Mouse (Mus musculus): ENCODE measurements at regions not wholly inside any gene's neighbourhood (a gene's known extent, or its start where the extent isn't known, plus 50 kb on each side); places are given as distances from the start of the nearest gene placed in this dataset.
A peak's percentile ranks its signal among the peaks of the same experiment; 100 is the strongest.

DNA sequence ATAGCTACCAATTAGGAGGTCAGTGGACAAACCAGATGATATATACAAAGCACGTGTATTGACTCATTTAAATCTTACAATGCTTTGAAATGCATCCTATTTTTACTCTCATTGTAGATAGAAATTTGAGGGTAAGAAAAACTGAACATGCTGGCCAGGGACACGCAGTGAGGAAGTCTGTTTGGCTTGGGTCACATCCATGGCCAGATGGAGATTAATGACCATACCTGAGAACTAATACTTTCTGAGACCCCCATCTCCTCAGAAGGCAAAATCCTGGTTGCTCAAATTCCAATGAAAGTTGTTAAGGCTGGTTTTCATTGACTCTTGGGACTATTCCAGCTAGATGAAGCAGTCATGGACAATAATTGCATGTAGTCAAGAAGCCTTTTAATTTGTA, 850.3 kb downstream of the Gsdmc2 start:
- 84% methylated on average over 2 of the region's 2 CpGs for WGBS
- no peak for ATAC-seq (replicated peaks)
- Histone ChIP-seq H3K9ac (no peak overlapping the region), H3K36me3 (replicated peaks) (no peaks in the 10 kb centered on the region), H3K9me3 (no peaks in the 10 kb centered on the region), H3K4me3 (no peak overlapping the region), H3K4me2 (no peak overlapping the region), H3K27me3 (replicated peaks) (no peaks in the 10 kb centered on the region), H3K27ac (no peak overlapping the region), H3K4me1 (no peaks in the 10 kb centered on the region)

DNA sequence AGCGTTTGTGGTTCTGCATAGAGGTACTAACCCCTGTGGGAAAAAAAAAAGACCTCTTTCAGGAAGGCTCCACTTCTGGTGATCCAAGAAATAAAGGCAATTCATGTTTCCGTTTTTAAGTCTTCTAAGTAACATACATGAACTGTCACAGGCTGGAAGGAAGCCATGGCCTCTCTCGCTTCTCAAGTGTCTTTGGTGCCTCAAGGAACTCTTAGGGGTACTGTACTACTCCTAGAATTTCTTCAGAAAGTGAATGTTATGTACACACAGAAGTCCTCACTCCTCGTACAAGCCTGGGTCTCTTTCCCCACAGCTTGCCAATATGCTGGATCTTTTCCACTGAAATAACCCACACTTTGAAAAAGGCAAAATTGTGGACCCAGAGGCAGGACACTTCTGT, 858.1 kb downstream of the Gsdmc2 start:
- Histone ChIP-seq H3K4me3 (no peak overlapping the region), H3K36me3 (replicated peaks) (no peaks in the 10 kb centered on the region), H3K4me2 (no peak overlapping the region), H3K27ac (no peak overlapping the region), H3K9me3 (no peaks in the 10 kb centered on the region), H3K27me3 (replicated peaks) (no peaks in the 10 kb centered on the region), H3K9ac (no peak overlapping the region), H3K4me1 (no peaks in the 10 kb centered on the region)
- ATAC-seq (replicated peaks) = no peak
- WGBS = 88% methylated on average over 4 of the region's 4 CpGs

- H3K4me3 ChIP-seq = no peak overlapping the region
- no peaks in the 10 kb centered on the region for H3K36me3 ChIP-seq (replicated peaks)
- no peak overlapping the region for H3K4me2 ChIP-seq
- H3K27ac ChIP-seq = no peak overlapping the region
- H3K4me1 ChIP-seq = no peaks in the 10 kb centered on the region
- no peaks in the 10 kb centered on the region for H3K9me3 ChIP-seq
- WGBS = 77% methylated on average over 7 of the region's 7 CpGs
- no peak overlapping the region for H3K9ac ChIP-seq
- no peak for ATAC-seq (replicated peaks)
- H3K27me3 ChIP-seq (replicated peaks) = no peaks in the 10 kb centered on the region
Measured at GRCm38 (mm10) chr15:62986147-62986546, 858.8 kb downstream of the Gsdmc2 start.

DNA sequence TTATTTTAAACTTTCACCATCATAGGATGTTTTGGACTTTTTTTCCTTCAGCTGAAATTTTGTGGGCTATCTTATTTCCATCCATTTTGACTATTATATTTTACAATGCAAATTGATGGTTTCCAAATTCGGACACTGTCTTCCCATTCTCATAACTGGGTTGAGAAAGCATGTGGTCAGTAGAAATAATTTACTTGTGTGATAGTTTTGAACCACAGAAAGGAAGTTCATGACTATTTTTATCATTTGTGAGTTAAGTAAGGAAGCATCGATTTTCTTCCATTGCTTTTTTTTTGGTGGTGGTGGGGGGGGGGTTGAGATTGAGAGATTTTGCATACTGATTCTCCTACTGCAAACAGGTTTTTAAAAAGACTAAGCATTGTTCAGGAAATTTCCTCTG, 874.4 kb downstream of the Gsdmc2 start:
- WGBS = 87% methylated on average over 2 of the region's 2 CpGs
- ATAC-seq (replicated peaks) = no peak
- no peaks in the 10 kb centered on the region for H3K36me3 ChIP-seq (replicated peaks)
- H3K27ac ChIP-seq = no peak overlapping the region
- H3K27me3 ChIP-seq (replicated peaks) = no peaks in the 10 kb centered on the region
- H3K9ac ChIP-seq = no peak overlapping the region
- H3K4me1 ChIP-seq = no peaks in the 10 kb centered on the region
- H3K4me2 ChIP-seq = no peak overlapping the region
- no peak overlapping the region for H3K4me3 ChIP-seq
- H3K9me3 ChIP-seq = no peaks in the 10 kb centered on the region

DNA sequence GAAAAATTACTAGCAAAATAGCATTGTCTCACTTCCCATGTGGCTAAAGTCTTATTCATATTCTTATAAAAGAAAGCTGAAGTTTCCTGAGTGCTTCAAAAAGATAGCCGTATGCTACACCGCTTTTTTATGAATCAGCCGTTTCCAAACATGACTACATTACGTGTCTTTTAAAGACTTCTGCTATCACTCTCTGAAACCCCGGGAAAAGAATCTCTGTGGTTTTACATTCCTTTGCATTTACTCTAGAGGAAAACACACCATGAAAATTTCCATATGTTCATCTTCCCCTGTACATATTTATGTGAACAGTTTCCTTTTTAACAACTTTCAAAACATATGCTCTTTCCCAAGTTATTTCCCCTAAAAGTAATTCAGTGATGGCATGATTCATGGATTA, 882.3 kb downstream of the Gsdmc2 start:
- Histone ChIP-seq H3K4me1 (no peaks in the 10 kb centered on the region), H3K4me3 (no peak overlapping the region), H3K27ac (no peak overlapping the region), H3K9me3 (no peaks in the 10 kb centered on the region), H3K9ac (no peak overlapping the region), H3K27me3 (replicated peaks) (no peaks in the 10 kb centered on the region), H3K36me3 (replicated peaks) (no peaks in the 10 kb centered on the region), H3K4me2 (no peak overlapping the region)
- no peak for ATAC-seq (replicated peaks)
- 84% methylated on average over 5 of the region's 5 CpGs for WGBS

- H3K4me3 ChIP-seq = no peak overlapping the region
- no peak overlapping the region for H3K9ac ChIP-seq
- H3K9me3 ChIP-seq = no peaks in the 10 kb centered on the region
- no peak overlapping the region for H3K27ac ChIP-seq
- no peaks in the 10 kb centered on the region for H3K27me3 ChIP-seq (replicated peaks)
- no peak for ATAC-seq (replicated peaks)
- no peak overlapping the region for H3K4me2 ChIP-seq
- H3K36me3 ChIP-seq (replicated peaks) = no peaks in the 10 kb centered on the region
- no peaks in the 10 kb centered on the region for H3K4me1 ChIP-seq
- 100% methylated on average over 1 of the region's 1 CpGs for WGBS
Measured at GRCm38 (mm10) chr15:62960623-62961022, 884.4 kb downstream of the Gsdmc2 start.

DNA sequence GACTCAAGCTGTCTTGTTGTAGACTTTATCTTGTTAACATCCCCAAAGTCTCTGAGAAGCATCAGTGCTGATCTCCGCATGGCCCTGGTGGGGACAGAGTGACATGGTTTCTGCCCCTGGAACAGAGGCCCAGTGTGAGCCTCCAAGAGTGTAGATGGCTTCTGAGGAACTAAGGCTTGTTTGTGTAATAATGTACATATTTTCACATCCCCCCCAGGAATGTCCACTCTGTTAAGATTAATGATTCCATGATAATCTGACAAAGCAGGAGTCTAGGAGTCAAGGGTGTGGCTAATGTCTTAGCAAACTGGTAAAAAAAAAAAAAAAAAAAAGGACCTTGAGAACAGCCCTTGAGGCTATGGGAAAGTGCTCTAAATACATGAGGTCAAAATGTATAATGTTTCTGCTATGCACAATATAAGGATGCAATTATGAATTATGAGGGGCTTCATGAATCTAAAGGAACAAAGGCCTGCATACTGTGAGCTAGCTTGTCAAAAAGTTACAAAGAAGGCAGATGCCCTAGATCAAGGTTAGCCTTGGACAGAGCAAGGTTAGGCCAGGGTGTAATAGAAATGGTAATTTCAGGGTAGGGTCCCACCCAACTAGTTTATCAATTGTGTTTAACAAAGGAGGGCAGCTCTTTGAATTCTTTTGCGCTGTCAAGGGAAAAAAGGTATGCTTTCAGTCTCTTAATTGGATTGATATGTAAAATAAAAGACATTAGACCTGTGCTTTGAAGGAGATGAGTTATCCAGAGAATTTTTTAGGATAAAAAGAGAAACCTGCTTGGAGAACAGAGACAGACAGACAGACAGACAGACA, 886.3 kb downstream of the Gsdmc2 start:
- no peaks in the 10 kb centered on the region for H3K9me3 ChIP-seq
- H3K27me3 ChIP-seq (replicated peaks) = no peaks in the 10 kb centered on the region
- H3K27ac ChIP-seq = no peak overlapping the region
- 90% methylated on average over 2 of the region's 2 CpGs for WGBS
- H3K36me3 ChIP-seq (replicated peaks) = no peaks in the 10 kb centered on the region
- no peaks in the 10 kb centered on the region for H3K4me1 ChIP-seq
- H3K4me2 ChIP-seq = no peak overlapping the region
- no peak for ATAC-seq (replicated peaks)
- H3K4me3 ChIP-seq = no peak overlapping the region
- no peak overlapping the region for H3K9ac ChIP-seq

DNA sequence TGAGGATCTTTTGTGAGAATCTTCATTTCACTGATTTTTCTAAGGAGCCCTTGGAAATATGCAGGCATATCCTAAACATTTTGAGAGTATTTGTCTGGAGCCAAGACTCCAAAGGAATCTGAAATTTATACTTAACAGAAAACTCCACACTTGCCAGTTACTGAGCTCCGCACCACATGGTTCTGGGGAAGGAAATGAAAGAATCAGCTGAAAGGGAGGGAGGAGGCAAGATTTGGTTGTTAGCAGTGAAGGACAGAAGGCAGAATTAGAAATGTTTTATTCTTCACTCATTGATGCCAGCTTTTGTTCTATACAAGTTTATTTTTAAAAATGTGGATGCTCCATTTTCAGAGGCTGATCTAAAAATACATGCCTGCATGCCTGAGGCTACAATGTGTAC, 890.1 kb downstream of the Gsdmc2 start:
- Histone ChIP-seq H3K4me1 (peaks cover 5% of the 10 kb centered on the region), H3K36me3 (replicated peaks) (no peaks in the 10 kb centered on the region), H3K27me3 (replicated peaks) (no peaks in the 10 kb centered on the region), H3K9ac (no peak overlapping the region), H3K9me3 (no peaks in the 10 kb centered on the region), H3K4me3 (no peak overlapping the region), H3K27ac (no peak overlapping the region), H3K4me2 (no peak overlapping the region)
- no peak for ATAC-seq (replicated peaks)
- 92% methylated on average over 1 of the region's 1 CpGs for WGBS

DNA sequence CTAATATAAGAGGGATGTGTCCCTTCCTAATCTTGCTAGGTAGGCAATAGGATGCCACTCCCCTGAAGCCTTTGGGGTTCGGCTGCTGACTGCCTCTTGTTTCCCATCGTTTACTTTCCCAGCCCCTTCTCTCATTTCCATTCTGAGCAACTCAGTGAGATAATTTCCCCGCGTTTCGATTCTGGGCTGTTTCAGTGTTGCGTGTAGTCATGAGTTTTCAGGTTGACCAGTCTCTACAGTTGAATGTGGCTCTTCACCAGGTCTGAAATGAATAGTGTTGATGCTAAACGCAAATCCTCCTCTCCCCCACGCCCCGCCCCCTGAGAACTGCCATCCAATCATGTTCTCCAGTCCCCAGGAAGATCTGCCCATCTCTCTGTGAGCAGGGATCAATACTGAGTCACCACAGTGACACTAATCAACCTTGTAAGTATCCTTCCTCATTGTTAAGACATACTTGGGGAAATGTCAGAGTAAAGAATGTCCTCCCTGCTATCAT, 890.6 kb downstream of the Gsdmc2 start:
- Histone ChIP-seq H3K4me1 (peaks cover 5% of the 10 kb centered on the region), H3K27me3 (replicated peaks) (no peaks in the 10 kb centered on the region), H3K9me3 (no peaks in the 10 kb centered on the region), H3K4me3 (no peak overlapping the region), H3K36me3 (replicated peaks) (no peaks in the 10 kb centered on the region), H3K27ac (no peak overlapping the region), H3K9ac (no peak overlapping the region), H3K4me2 (no peak overlapping the region)
- 77% methylated on average over 9 of the region's 9 CpGs for WGBS
- no peak for ATAC-seq (replicated peaks)

- Histone ChIP-seq H3K9me3 (no peaks in the 10 kb centered on the region), H3K4me2 (no peak overlapping the region), H3K27ac (no peak overlapping the region), H3K27me3 (replicated peaks) (no peaks in the 10 kb centered on the region), H3K4me1 (peaks cover 5% of the 10 kb centered on the region), H3K4me3 (no peak overlapping the region), H3K36me3 (replicated peaks) (no peaks in the 10 kb centered on the region), H3K9ac (no peak overlapping the region)
- 0 out of 2 replicates have a peak, but pooled peaks have one; percentile 54 for ATAC-seq (replicated peaks)
- 62% methylated on average over 6 of the region's 6 CpGs for WGBS
Measured at GRCm38 (mm10) chr15:62953215-62953941, 891.6 kb downstream of the Gsdmc2 start.

DNA sequence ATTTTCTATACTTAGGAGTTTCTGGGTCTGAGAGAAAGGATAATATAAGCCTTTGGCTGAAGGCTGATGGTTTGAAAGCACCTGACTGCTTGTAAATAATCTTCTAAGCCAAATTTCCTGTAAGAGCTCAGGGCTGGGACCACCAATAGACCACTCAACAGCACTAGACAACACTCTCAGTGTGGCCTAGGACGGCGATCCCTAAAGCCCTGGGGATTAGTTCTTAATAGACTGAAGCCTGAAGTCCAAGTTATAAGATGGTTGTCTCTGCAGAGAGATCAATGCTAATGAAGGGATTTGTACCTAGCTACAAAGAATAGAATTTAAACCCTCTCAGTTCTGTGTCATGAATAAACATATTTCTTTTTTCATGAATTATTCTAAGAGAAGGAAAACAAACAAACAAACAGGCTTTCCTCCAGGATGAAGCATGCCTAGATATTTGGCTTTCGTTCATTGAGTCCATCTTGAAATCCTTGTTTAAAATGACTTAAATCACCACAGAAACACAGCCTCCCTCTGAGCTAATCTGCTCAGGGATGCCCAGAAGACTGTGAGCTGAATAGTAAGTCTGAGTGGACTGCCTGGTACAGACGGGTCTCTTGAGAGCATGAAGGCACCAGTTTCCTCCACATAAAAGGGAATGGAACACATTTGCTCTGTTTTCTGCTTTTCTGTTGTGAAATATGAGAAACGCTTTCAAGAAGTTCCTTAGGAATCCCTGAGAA, 892.3 kb downstream of the Gsdmc2 start:
- H3K4me2 ChIP-seq = no peak overlapping the region
- H3K36me3 ChIP-seq (replicated peaks) = no peaks in the 10 kb centered on the region
- no peaks in the 10 kb centered on the region for H3K27me3 ChIP-seq (replicated peaks)
- H3K9ac ChIP-seq = no peak overlapping the region
- no peak overlapping the region for H3K4me3 ChIP-seq
- ATAC-seq (replicated peaks) = peak; percentile 82
- no peaks in the 10 kb centered on the region for H3K9me3 ChIP-seq
- H3K4me1 ChIP-seq = peaks cover 5% of the 10 kb centered on the region
- 28% methylated on average over 5 of the region's 5 CpGs for WGBS
- H3K27ac ChIP-seq = no peak overlapping the region

DNA sequence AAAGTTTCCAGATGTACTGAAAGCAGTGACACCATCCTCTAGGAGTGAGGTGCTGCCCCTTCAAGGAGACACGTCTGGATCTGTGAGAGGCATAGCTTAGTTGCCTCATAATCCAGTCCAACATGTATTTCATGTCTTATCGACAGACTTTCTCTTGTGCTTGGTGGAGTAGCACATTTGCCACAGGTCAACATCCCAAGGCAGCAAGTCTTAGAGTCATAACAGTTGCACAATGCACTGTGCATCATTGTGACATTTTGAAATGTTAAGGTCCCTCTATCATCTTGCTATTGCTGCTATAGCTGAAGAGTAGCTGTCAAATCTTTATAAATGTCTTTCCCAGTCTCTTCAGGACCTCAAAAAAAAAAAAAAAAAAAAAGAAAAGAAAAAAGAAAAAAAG, 905.6 kb downstream of the Gsdmc2 start:
- 89% methylated on average over 2 of the region's 2 CpGs for WGBS
- no peak for ATAC-seq (replicated peaks)
- Histone ChIP-seq H3K27ac (no peak overlapping the region), H3K9ac (no peak overlapping the region), H3K4me3 (no peak overlapping the region), H3K4me1 (no peaks in the 10 kb centered on the region), H3K36me3 (replicated peaks) (no peaks in the 10 kb centered on the region), H3K27me3 (replicated peaks) (no peaks in the 10 kb centered on the region), H3K4me2 (no peak overlapping the region), H3K9me3 (no peaks in the 10 kb centered on the region)
